ENCODE assay signal across 10 mouse cellular contexts in the genomic region with DNA sequence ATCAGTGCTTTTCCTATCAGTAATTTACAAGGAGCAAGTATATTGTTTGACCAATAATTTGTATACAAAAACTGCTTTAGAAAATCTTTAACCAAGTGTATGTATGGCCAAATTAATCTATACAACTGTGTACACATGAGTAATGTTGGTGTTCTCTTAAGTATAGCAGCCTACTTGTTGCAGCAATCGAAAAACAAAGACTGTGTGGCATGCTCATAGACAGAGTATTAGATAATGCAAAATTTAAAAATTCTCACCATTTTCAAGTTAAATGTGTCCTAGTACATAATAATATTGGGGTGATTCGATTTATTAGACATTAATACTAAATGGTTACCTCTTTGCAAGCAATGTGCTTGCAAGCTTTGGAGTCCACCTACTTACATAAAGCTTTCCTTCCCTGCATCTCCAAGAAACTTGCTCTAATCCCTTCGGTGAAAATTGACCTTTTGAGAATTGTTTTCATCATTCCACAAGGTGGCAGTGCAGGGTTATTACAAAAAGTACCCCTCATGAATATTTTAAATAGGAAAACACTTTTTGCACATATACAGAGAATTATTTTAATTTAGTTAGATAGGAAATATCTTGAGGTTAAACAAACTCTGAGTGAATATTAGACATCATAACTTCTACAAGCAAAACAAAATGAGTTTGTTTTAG.
DNase-seq lines count a peak whose midpoint lies in the region; ATAC-seq and TF ChIP-seq lines count a peak whose summit lies in the region.
"Had no signal": no experiment of that assay in that cellular context is flagged by ENCODE, and none has a peak within 500 bp of the region (broad histone marks: within the 10 kb centered on the region; RNA-seq: fewer than 3 reads in every experiment).

No protein-coding gene starts in this region.

- H3K27me3 ChIP-seq in forebrain, embryonic 11.5 days (ENCODE audit: control insufficient read depth, insufficient read depth, low read length), result no peaks in the 10 kb centered on the region
- no peaks in the 10 kb centered on the region for H3K27me3 ChIP-seq in forebrain, embryonic 16.5 days (replicated peaks; ENCODE audit: control insufficient read depth, insufficient read depth, low read length)
- no peaks in the 10 kb centered on the region for H3K27me3 ChIP-seq in liver, postnatal 0 days (ENCODE audit: insufficient read depth, low read length)
- no peaks in the 10 kb centered on the region for H3K27me3 ChIP-seq in liver, embryonic 11.5 days (replicated peaks; ENCODE audit: control insufficient read depth, insufficient read depth, low read length)
- H3K27me3 ChIP-seq: liver, embryonic 15.5 days had no signal

- no peak overlapping the region for H3K27ac ChIP-seq in forebrain, embryonic 11.5 days (ENCODE audit: low read depth, low read length)
- no peak overlapping the region for H3K27ac ChIP-seq in forebrain, embryonic 16.5 days (ENCODE audit: low read length)
- no peak overlapping the region for H3K27ac ChIP-seq in liver, postnatal 0 days (ENCODE audit: low read depth)
- no peak overlapping the region for H3K27ac ChIP-seq in liver, embryonic 11.5 days (ENCODE audit: low read depth, low read length)
- H3K27ac ChIP-seq: liver, embryonic 15.5 days had no signal

- TF ChIP-seq EP300 in liver, postnatal 0 days (IDR thresholded peaks at IDR 0.05; ENCODE audit: low read depth), result no peak

- no peak overlapping the region for H3K9ac ChIP-seq in forebrain, embryonic 11.5 days (ENCODE audit: low read length)
- no peak overlapping the region for H3K9ac ChIP-seq in forebrain, embryonic 16.5 days (replicated peaks; ENCODE audit: low read depth, low read length)
- H3K9ac ChIP-seq in liver, postnatal 0 days (replicated peaks), result no peak overlapping the region
- H3K9ac ChIP-seq in liver, embryonic 11.5 days (ENCODE audit: low read depth, low read length), result no peak overlapping the region
- H3K9ac ChIP-seq: liver, embryonic 15.5 days had no signal

- H3K4me2 ChIP-seq in forebrain, embryonic 11.5 days (ENCODE audit: low read depth, low read length, severe bottlenecking), result no peak overlapping the region
- no peak overlapping the region for H3K4me2 ChIP-seq in forebrain, embryonic 16.5 days (ENCODE audit: low read length)
- H3K4me2 ChIP-seq in liver, postnatal 0 days (ENCODE audit: low read depth, low read length), result no peak overlapping the region
- no peak overlapping the region for H3K4me2 ChIP-seq in liver, embryonic 11.5 days
- H3K4me2 ChIP-seq: liver, embryonic 15.5 days had no signal

- 31% methylated on average over 3 of the region's 3 CpGs for WGBS in forebrain, embryonic 11.5 days
- 31% methylated on average over 3 of the region's 3 CpGs for WGBS in forebrain, embryonic 16.5 days
- WGBS in liver, postnatal 0 days (ENCODE audit: insufficient replicate concordance), result 18% methylated on average over 3 of the region's 3 CpGs
- WGBS in liver, embryonic 11.5 days, result 31% methylated on average over 3 of the region's 3 CpGs

- intact Hi-C loops in left cerebral cortex, postnatal 25 days (cut with DNase I), result loop anchor here (10.0 kb wide), 1 partner anchor 636 kb away; a partner anchor contains a TSS

- no peaks in the 10 kb centered on the region for H3K36me3 ChIP-seq in forebrain, embryonic 11.5 days (ENCODE audit: control insufficient read depth, insufficient read depth, low read length)
- H3K36me3 ChIP-seq in forebrain, embryonic 16.5 days (ENCODE audit: control insufficient read depth, insufficient read depth), result no peaks in the 10 kb centered on the region
- no peaks in the 10 kb centered on the region for H3K36me3 ChIP-seq in liver, postnatal 0 days (replicated peaks; ENCODE audit: insufficient read depth, low read length)
- no peaks in the 10 kb centered on the region for H3K36me3 ChIP-seq in liver, embryonic 11.5 days (ENCODE audit: control insufficient read depth, insufficient read depth, low read length)
- H3K36me3 ChIP-seq: liver, embryonic 15.5 days had no signal

- 0 out of 2 replicates have a peak, but pooled peaks have one; percentile 9 for TF ChIP-seq CTCF in liver, postnatal 0 days (IDR thresholded peaks at IDR 0.05; ENCODE audit: low read depth)

- no peak for DNase-seq in forebrain, embryonic 11.5 days (ENCODE audit: low spot score)
- no peak for DNase-seq in liver, postnatal 0 days
- no peak for DNase-seq in liver, embryonic 11.5 days (ENCODE audit: low spot score)
- peak; percentile 16 for DNase-seq in ZHBTc4 (ENCODE audit: low read depth, low spot score)
- peak; percentile 26 to 58 for DNase-seq in left cerebral cortex, postnatal 25 days (ENCODE audit: low spot score in 2 of 2)
- DNase-seq in spleen, postnatal 4 days (ENCODE audit: low spot score in 2 of 2), result no peak
- DNase-seq: thymus, postnatal 25 days had no signal

- H3K4me1 ChIP-seq in forebrain, embryonic 11.5 days (replicated peaks; ENCODE audit: control insufficient read depth, insufficient read depth, low read length), result no peaks in the 10 kb centered on the region
- peaks cover 3% of the 10 kb centered on the region for H3K4me1 ChIP-seq in forebrain, embryonic 16.5 days (replicated peaks; ENCODE audit: control insufficient read depth, insufficient read depth, low read length)
- H3K4me1 ChIP-seq in liver, postnatal 0 days (ENCODE audit: insufficient read depth), result no peaks in the 10 kb centered on the region
- no peaks in the 10 kb centered on the region for H3K4me1 ChIP-seq in liver, embryonic 11.5 days (replicated peaks; ENCODE audit: control insufficient read depth, insufficient read depth, low read length)
- H3K4me1 ChIP-seq: liver, embryonic 15.5 days had no signal

- H3K9me3 ChIP-seq in forebrain, embryonic 11.5 days (ENCODE audit: control insufficient read depth, low read length), result no peaks in the 10 kb centered on the region
- no peaks in the 10 kb centered on the region for H3K9me3 ChIP-seq in forebrain, embryonic 16.5 days (ENCODE audit: control insufficient read depth, low read length)
- no peaks in the 10 kb centered on the region for H3K9me3 ChIP-seq in liver, postnatal 0 days (ENCODE audit: low read length)
- H3K9me3 ChIP-seq in liver, embryonic 11.5 days (ENCODE audit: control insufficient read depth, low read length), result no peaks in the 10 kb centered on the region
- H3K9me3 ChIP-seq: liver, embryonic 15.5 days had no signal

- H3K4me3 ChIP-seq in forebrain, embryonic 11.5 days (ENCODE audit: low read depth, low read length), result no peak overlapping the region
- no peak overlapping the region for H3K4me3 ChIP-seq in forebrain, embryonic 16.5 days (replicated peaks; ENCODE audit: low read length)
- H3K4me3 ChIP-seq in liver, postnatal 0 days (ENCODE audit: low read depth, low read length), result no peak overlapping the region
- H3K4me3 ChIP-seq in liver, embryonic 11.5 days (ENCODE audit: low read depth, low read length), result no peak overlapping the region
- H3K4me3 ChIP-seq: liver, embryonic 15.5 days had no signal

- peak; percentile 41 for ATAC-seq in forebrain, embryonic 11.5 days (replicated peaks; ENCODE audit: low FRiP score)
- no peak for ATAC-seq in forebrain, embryonic 16.5 days
- no peak for ATAC-seq in liver, postnatal 0 days
- ATAC-seq in liver, embryonic 11.5 days (replicated peaks; ENCODE audit: low FRiP score), result no peak
- no peak for ATAC-seq in inflammation-experienced regulatory T-cells, adult 6 months

Comparison
In these comparisons a context has a peak if more than half of its experiments do, and no peak if none do; other contexts are left out.
1. DNase-seq: peak in ZHBTc4 (single experiment) and left cerebral cortex, postnatal 25 days (2 of 2); none in forebrain, embryonic 11.5 days (single experiment), liver, postnatal 0 days (single experiment), liver, embryonic 11.5 days (single experiment) and spleen, postnatal 4 days (0 of 2).